Mouse (Mus musculus) midbrain, embryonic 15.5 days (tissue): ENCODE measurements around the gene A3galt2. TPM values are rescaled to one million over a fixed set of nuclear protein-coding genes. Genes with fewer than 3 reads are reported as not detected.

Experiments used
- ATAC-seq: fragments of 200-750 bp; cut with Nextera tagmentation; replicated peaks from 2 replicates; pipeline ENCODE4 v1.8.0; 2017; ENCODE audit warnings: moderate TSS enrichment
- H3K27ac ChIP-seq: fragments of 300-500 bp; sonication (generic); 2 replicates; pipeline ENCODE4 v1.5.1; 2015; ENCODE audit warnings: mild to moderate bottlenecking, inconsistent platforms
- H3K27me3 ChIP-seq: fragments of 300-500 bp; sonication (generic); replicated peaks from 2 replicates; pipeline ENCODE4 v1.6.1; 2015; ENCODE audit warnings: inconsistent platforms
- H3K36me3 ChIP-seq: fragments of 300-500 bp; sonication (generic); replicated peaks from 2 replicates; pipeline ENCODE4 v1.6.1; 2015; ENCODE audit warnings: inconsistent platforms
- H3K4me1 ChIP-seq: fragments of 300-500 bp; sonication (generic); 2 replicates; pipeline ENCODE4 v1.6.1; 2015; ENCODE audit warnings: inconsistent platforms
- H3K4me2 ChIP-seq: fragments of 300-500 bp; sonication (generic); 2 replicates; pipeline ENCODE4 v1.6.1; 2015; ENCODE audit warnings: inconsistent platforms, mild to moderate bottlenecking, moderate library complexity
- H3K4me3 ChIP-seq: fragments of 300-500 bp; sonication (generic); 2 replicates; pipeline ENCODE4 v1.5.1; 2015; ENCODE audit warnings: mild to moderate bottlenecking, inconsistent platforms
- H3K9ac ChIP-seq: fragments of 300-500 bp; sonication (generic); 2 replicates; pipeline ENCODE4 v1.6.1; 2015; ENCODE audit warnings: mild to moderate bottlenecking, inconsistent platforms
- H3K9me3 ChIP-seq: fragments of 300-500 bp; sonication (generic); 2 replicates; pipeline ENCODE4 v1.6.1; 2016; ENCODE audit warnings: inconsistent platforms
- WGBS: fragments of 180-500 bp; shearing (Covaris S2); methylation state at CpG from one replicate; pipeline ENCODE4 v1.1.7; 2015; ENCODE audit warnings: mixed read lengths; 5-methylcytosine and 5-hydroxymethylcytosine counted together
- polyA plus RNA-seq: library from polyadenylated mRNA; unstranded; fragments of >200 nt; fragmentation: Nextera tagmentation; extraction: Ambion mirVana; gene quantifications from 2 replicates; pipeline ENCODE4 v1.2.1, GENCODE M21; 2015

Gene A3galt2
- polyA plus RNA-seq, 1 experiment from 2014 or later: 0.28 TPM

- Histone ChIP-seq H3K4me1 (peaks cover 17% of the 10 kb centered on the region), H3K27me3 (no peaks in the 10 kb centered on the region), H3K4me2 (no peak overlapping the region), H3K36me3 (peaks cover 38% of the 10 kb centered on the region), H3K9me3 (no peaks in the 10 kb centered on the region), H3K27ac (no peak overlapping the region), H3K9ac (no peak overlapping the region), H3K4me3 (no peak overlapping the region)
- WGBS: 68% methylated on average over 12 of the region's 12 CpGs
- no peak for ATAC-seq
These were observed 12.0 kb upstream of the A3galt2 start for GRCm38 (mm10) chr4:128743031-128743626.

- no peak overlapping the region for H3K9ac ChIP-seq
- ATAC-seq: no peak
These were observed 10.0 kb upstream of the A3galt2 start for GRCm38 (mm10) chr4:128745160-128745559.

DNA sequence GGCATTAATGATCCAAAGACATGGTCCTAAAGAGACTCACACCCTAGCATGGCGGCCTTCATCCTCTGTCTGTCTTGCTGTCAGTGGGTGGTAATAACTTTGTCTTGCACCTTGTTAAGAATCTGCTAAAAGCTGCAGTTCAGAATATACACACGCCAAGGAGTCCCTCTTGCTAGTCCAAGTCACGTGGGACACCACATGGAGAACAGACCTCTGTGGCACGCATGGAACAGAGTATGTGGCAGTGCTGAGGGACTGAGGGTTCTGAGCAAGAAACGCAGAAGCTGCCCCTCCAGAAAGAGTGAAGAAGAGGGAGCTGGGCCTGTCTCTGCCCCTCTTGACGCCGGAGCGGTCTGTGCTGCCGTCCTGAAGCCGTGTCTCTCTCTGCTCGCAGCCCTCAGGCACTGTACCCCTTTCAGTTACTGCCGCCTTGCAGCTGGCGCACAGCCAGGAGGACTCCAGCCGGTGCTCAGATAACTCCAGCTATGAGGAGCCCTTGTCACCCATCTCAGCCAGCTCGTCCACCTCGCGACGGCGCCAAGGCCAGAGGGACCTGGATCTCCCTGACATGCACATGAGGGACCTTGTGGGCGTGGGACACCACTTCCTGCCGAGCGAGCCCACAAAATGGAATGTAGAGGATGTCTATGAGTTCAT, 7.4 kb upstream of the A3galt2 start:
- H3K4me2 ChIP-seq: no peak overlapping the region
- no peaks in the 10 kb centered on the region for H3K27me3 ChIP-seq
- no peak for ATAC-seq
- H3K36me3 ChIP-seq: peaks cover 76% of the 10 kb centered on the region
- H3K4me1 ChIP-seq: peaks cover 2% of the 10 kb centered on the region
- H3K27ac ChIP-seq: no peak overlapping the region
- H3K9me3 ChIP-seq: no peaks in the 10 kb centered on the region
- no peak overlapping the region for H3K9ac ChIP-seq
- 77% methylated on average over 22 of the region's 22 CpGs for WGBS
- no peak overlapping the region for H3K4me3 ChIP-seq

More at GRCm38 (mm10) chr4:128745160-128745559, 10.0 kb upstream of the A3galt2 start:
- Histone ChIP-seq H3K36me3 (peaks cover 57% of the 10 kb centered on the region), H3K4me1 (peaks cover 13% of the 10 kb centered on the region), H3K9me3 (no peaks in the 10 kb centered on the region), H3K4me3 (no peak overlapping the region), H3K27ac (no peak overlapping the region), H3K4me2 (no peak overlapping the region), H3K27me3 (no peaks in the 10 kb centered on the region)
- 92% methylated on average over 8 of the region's 8 CpGs for WGBS

DNA sequence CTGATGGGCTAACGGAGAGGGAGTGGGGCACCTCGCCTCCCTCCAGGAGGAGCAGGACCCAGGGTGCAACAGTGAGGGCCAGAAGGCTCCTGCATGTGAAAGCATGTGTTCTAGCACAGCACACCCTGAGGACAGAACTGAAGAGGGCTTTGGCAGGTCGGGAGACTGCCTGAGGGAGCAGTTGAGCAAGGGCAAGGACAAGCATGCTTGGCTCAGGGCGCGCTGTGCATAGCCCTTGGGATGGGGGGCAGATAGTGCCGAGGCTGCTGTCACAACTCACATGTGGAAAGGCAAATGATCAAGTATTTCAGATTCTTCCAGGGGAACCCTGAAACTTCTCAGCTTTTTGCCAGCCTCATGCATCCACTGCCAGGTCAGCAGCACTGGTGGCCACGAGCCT, 6.9 kb upstream of the A3galt2 start:
- H3K4me1 ChIP-seq: no peaks in the 10 kb centered on the region
- no peak for ATAC-seq
- 89% methylated on average over 7 of the region's 7 CpGs for WGBS
- H3K9me3 ChIP-seq: no peaks in the 10 kb centered on the region
- no peak overlapping the region for H3K9ac ChIP-seq
- no peaks in the 10 kb centered on the region for H3K27me3 ChIP-seq
- H3K4me2 ChIP-seq: no peak overlapping the region
- H3K27ac ChIP-seq: no peak overlapping the region
- H3K4me3 ChIP-seq: no peak overlapping the region
- H3K36me3 ChIP-seq: peaks cover 76% of the 10 kb centered on the region

- 63% methylated on average over 5 of the region's 5 CpGs for WGBS
- H3K27ac ChIP-seq: no peak overlapping the region
- H3K4me3 ChIP-seq: no peak overlapping the region
These were observed 4.2 kb upstream of the A3galt2 start for GRCm38 (mm10) chr4:128751006-128751405.

GRCm38 (mm10) chr4:128752031-128752757, 3.0 kb upstream of the A3galt2 start:
- H3K36me3 ChIP-seq: peaks cover 46% of the 10 kb centered on the region
- H3K27ac ChIP-seq: no peak overlapping the region

More at GRCm38 (mm10) chr4:128751006-128751405, 4.2 kb upstream of the A3galt2 start:
- no peak for ATAC-seq
- Histone ChIP-seq H3K9me3 (no peaks in the 10 kb centered on the region), H3K4me2 (no peak overlapping the region), H3K9ac (no peak overlapping the region), H3K36me3 (peaks cover 57% of the 10 kb centered on the region), H3K4me1 (no peaks in the 10 kb centered on the region; the same call in 1 of the 2 replicates), H3K27me3 (no peaks in the 10 kb centered on the region)

GRCm38 (mm10) chr4:128753571-128753970, 1.6 kb upstream of the A3galt2 start:
- Histone ChIP-seq H3K27me3 (no peaks in the 10 kb centered on the region), H3K4me2 (no peak overlapping the region), H3K4me1 (no peaks in the 10 kb centered on the region; the same call in 1 of the 2 replicates), H3K27ac (no peak overlapping the region), H3K9me3 (no peaks in the 10 kb centered on the region), H3K4me3 (no peak overlapping the region), H3K9ac (no peak overlapping the region), H3K36me3 (peaks cover 34% of the 10 kb centered on the region)
- ATAC-seq: no peak
- 80% methylated on average over 7 of the region's 7 CpGs for WGBS

More at GRCm38 (mm10) chr4:128752031-128752757, 3.0 kb upstream of the A3galt2 start:
- ATAC-seq: no peak
- Histone ChIP-seq H3K27me3 (no peaks in the 10 kb centered on the region), H3K4me2 (no peak overlapping the region), H3K4me1 (no peaks in the 10 kb centered on the region; the same call in 1 of the 2 replicates), H3K9me3 (no peaks in the 10 kb centered on the region), H3K4me3 (no peak overlapping the region), H3K9ac (no peak overlapping the region)
- 89% methylated on average over 13 of the region's 13 CpGs for WGBS

DNA sequence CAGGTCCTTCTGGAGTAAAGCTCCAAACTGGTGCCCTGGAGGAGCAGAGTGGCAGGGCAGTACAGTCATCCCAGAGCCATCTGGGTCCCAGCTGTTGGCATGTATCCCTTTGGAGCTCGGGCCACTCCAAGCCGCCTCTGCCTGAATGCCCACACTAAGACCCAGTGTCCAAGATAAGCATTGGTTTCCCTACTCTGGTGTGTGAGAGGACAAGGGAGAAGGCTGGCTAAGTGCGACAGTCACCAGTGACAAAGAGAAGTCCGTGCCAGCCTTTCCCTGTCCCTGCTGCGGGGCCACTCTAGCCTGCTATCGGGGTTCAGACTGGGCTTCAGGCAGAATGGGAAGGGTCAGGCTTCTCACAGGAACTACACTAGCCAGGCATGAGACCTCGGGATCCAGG, 736 bp downstream of the A3galt2 start:
- H3K36me3 ChIP-seq: peaks cover 12% of the 10 kb centered on the region
- peak overlapping the region; percentile 51 for H3K27ac ChIP-seq
- 77% methylated on average over 7 of the region's 7 CpGs for whole genome bisulfite sequencing
- no peak overlapping the region for H3K4me2 ChIP-seq
- no peaks in the 10 kb centered on the region; the same call in 1 of the 2 replicates for H3K4me1 ChIP-seq
- H3K4me3 ChIP-seq: no peak overlapping the region
- H3K27me3 ChIP-seq: no peaks in the 10 kb centered on the region
- no peaks in the 10 kb centered on the region for H3K9me3 ChIP-seq
- 0 out of 2 replicates have a peak, but pooled peaks have one; percentile 29 for ATAC-seq
- no peak overlapping the region for H3K9ac ChIP-seq

- H3K9me3 ChIP-seq: no peaks in the 10 kb centered on the region
- no peaks in the 10 kb centered on the region for H3K27me3 ChIP-seq
- H3K4me1 ChIP-seq: no peaks in the 10 kb centered on the region; the same call in 1 of the 2 replicates
- no peak overlapping the region for H3K4me2 ChIP-seq
- H3K4me3 ChIP-seq: no peak overlapping the region
- no peak overlapping the region for H3K9ac ChIP-seq
- WGBS: 89% methylated on average over 5 of the region's 5 CpGs
- H3K36me3 ChIP-seq: no peaks in the 10 kb centered on the region
- no peak overlapping the region for H3K27ac ChIP-seq
- ATAC-seq: no peak
These were observed 4.0 kb downstream of the A3galt2 start for GRCm38 (mm10) chr4:128759214-128759613.

DNA sequence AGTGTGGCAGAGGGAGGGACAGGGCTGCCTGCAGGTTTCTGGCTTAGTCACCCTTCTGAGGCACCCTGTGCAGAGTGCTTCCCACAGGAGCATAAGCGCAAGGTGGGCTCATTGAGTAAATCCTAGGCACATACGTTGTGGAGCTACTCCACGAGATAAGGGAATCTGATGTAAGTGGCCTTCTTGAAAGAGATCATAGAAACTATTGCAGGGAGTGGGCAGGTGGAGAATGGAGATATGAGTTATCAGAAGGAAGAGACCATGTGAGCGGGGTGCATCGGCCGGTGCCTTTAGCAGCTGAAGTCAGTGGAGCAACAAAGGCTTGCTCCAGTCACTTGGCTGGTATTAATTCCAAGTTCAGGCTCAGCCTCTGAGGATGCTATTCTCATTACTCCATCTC, 4.9 kb downstream of the A3galt2 start:
- no peak overlapping the region for H3K27ac ChIP-seq
- H3K4me3 ChIP-seq: no peak overlapping the region
- no peak overlapping the region for H3K4me2 ChIP-seq
- H3K4me1 ChIP-seq: no peaks in the 10 kb centered on the region; the same call in 1 of the 2 replicates
- ATAC-seq: no peak
- H3K9me3 ChIP-seq: no peaks in the 10 kb centered on the region
- 90% methylated on average over 6 of the region's 6 CpGs for WGBS
- H3K9ac ChIP-seq: no peak overlapping the region
- H3K27me3 ChIP-seq: no peaks in the 10 kb centered on the region
- no peaks in the 10 kb centered on the region for H3K36me3 ChIP-seq

- no peak for ATAC-seq
- no peaks in the 10 kb centered on the region for H3K9me3 ChIP-seq
- no peak overlapping the region for H3K4me3 ChIP-seq
- H3K36me3 ChIP-seq: no peaks in the 10 kb centered on the region
- H3K4me2 ChIP-seq: no peak overlapping the region
- WGBS: 94% methylated on average over 20 of the region's 20 CpGs
- H3K9ac ChIP-seq: no peak overlapping the region
- H3K4me1 ChIP-seq: no peaks in the 10 kb centered on the region
- H3K27ac ChIP-seq: no peak overlapping the region
- no peaks in the 10 kb centered on the region for H3K27me3 ChIP-seq
These were observed 11.8 kb downstream of the A3galt2 start for GRCm38 (mm10) chr4:128766929-128767328.

GRCm38 (mm10) chr4:128768120-128768519, 13.0 kb downstream of the A3galt2 start:
- no peak overlapping the region for H3K27ac ChIP-seq
- no peak overlapping the region for H3K9ac ChIP-seq
- no peaks in the 10 kb centered on the region for H3K9me3 ChIP-seq
- no peak for ATAC-seq
- 75% methylated on average over 13 of the region's 13 CpGs for WGBS
- H3K27me3 ChIP-seq: no peaks in the 10 kb centered on the region
- H3K4me2 ChIP-seq: no peak overlapping the region
- H3K4me3 ChIP-seq: no peak overlapping the region
- no peaks in the 10 kb centered on the region for H3K4me1 ChIP-seq
- no peaks in the 10 kb centered on the region for H3K36me3 ChIP-seq
